Mouse (Mus musculus) left cerebral cortex, adult 2 months (tissue): Measurements from ENCODE around the gene Sox5. TPM values are rescaled to one million over a fixed set of nuclear protein-coding genes. Genes with fewer than 3 reads are reported as not detected.
A peak's percentile ranks its signal among the peaks of the same experiment; 100 is the strongest.

Experiments used
- DNase-seq, 2 experiments: peaks; one replicate each; pipeline ENCODE4 v3.0.0; 2021 to 2022; ENCODE audit warnings: low spot score in 2 of 2, mixed read lengths in 1 of 2; ENCODE audit errors: extremely low spot score in 1 of 2
- H3K27ac ChIP-seq: fragments of 200-600 bp; 2 replicates; pipeline ENCODE4 v1.8.1; 2022
- H3K4me3 ChIP-seq: fragments of 200-600 bp; 2 replicates; pipeline ENCODE4 v1.8.1; 2022
- CTCF ChIP-seq: fragments of 200-600 bp; IDR thresholded peaks from 2 replicates; pipeline ENCODE4 v1.8.1; 2022; ENCODE audit warnings: antibody characterized with exemption, mild to moderate bottlenecking, moderate library complexity
- intact Hi-C: fragments of 180-260 bp; cut with DNase I; formaldehyde crosslinking; loops from one replicate; pipeline ENCODE4 v1.15.1; 2025
- total RNA-seq, 2 experiments: library from RNA; stranded (reverse); gene quantifications; 2 replicates each; pipeline ENCODE4 v1.2.3; 2021

Sox5 gene
- total RNA-seq, 2 experiments from 2014 or later, result 61.5 to 63.3 TPM

DNA sequence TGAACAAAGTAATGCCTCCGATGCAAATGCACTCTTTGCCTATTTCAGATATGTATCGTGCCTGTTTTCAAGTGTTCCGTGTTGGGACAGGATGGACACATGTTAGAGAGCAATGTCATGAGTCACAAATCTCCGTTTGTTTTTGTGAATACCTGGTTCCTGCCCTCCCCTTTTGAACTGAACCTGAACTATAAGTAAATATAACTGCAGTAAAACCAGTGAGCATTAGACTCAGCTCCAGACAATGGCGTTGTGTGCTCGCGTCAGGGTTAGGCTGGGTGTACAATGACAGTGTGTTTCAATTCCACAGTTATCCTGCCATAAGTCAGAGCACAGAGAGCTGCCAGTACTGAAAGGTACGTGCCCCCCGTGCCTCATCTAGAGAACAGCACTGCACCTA, 739.8 kb downstream of the Sox5 start:
- H3K27ac ChIP-seq, result no peak overlapping the region
- no peak for TF ChIP-seq CTCF

GRCm38 (mm10) chr6:144041188-144041587, 740.6 kb downstream of the Sox5 start:
- DNase-seq, result no peak
- no peak for TF ChIP-seq CTCF
- intact Hi-C loops, result no loop called here

More for the DNA sequence above, 739.8 kb downstream of the Sox5 start:
- intact Hi-C loops, result no loop called here
- H3K4me3 ChIP-seq, result no peak overlapping the region
- DNase-seq, result no peak

DNA sequence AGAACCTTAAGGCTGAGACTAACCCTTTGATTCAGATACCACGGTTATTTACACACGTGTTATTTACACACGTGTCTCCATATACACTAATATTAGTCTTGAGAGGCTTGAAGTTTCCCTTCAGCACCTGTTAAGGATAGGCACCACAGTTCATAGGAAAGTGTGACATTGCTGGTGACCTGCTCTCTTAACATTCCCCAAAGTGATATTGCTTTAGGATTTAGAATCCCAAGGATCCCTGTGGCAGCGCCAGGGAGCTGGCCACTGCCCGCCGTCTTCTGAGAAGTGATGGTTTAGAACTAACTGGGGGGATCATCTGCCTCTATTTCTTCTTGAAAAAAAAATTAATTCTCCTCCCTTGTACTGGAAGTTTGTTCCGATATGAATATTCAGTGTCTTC, 741.4 kb downstream of the Sox5 start:
- no peak for TF ChIP-seq CTCF
- Histone ChIP-seq H3K27ac (no peak overlapping the region), H3K4me3 (no peak overlapping the region)
- no peak for DNase-seq
- intact Hi-C loops, result no loop called here

More at GRCm38 (mm10) chr6:144041188-144041587, 740.6 kb downstream of the Sox5 start:
- Histone ChIP-seq H3K4me3 (no peak overlapping the region), H3K27ac (no peak overlapping the region)

- no peak for DNase-seq
- Histone ChIP-seq H3K4me3 (no peak overlapping the region), H3K27ac (no peak overlapping the region)
- intact Hi-C loops, result no loop called here
- no peak for TF ChIP-seq CTCF
These were observed 742.6 kb downstream of the Sox5 start for GRCm38 (mm10) chr6:144039221-144039620.

DNA sequence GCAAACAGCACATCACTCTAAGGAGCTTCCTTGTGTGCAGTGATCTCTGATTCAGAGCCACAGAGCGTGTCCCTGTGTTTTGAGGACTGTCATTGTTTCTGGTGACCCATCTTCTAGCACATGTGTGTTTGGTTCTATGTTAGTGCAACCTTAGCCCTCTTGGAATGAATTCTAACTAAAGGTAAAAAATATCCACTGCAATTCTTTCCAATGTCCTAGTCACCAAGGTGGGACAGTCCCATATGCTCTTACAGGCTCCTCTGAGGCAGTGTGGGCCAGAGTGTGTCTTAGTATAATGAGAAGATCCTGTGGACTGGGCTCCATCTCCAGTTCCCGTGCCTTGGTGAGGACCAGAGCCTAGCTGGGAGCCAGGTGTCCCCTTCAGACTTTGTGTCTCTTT, 748.6 kb downstream of the Sox5 start:
- TF ChIP-seq CTCF, result no peak
- Histone ChIP-seq H3K27ac (no peak overlapping the region), H3K4me3 (no peak overlapping the region)
- intact Hi-C loops, result no loop called here
- no peak for DNase-seq

DNA sequence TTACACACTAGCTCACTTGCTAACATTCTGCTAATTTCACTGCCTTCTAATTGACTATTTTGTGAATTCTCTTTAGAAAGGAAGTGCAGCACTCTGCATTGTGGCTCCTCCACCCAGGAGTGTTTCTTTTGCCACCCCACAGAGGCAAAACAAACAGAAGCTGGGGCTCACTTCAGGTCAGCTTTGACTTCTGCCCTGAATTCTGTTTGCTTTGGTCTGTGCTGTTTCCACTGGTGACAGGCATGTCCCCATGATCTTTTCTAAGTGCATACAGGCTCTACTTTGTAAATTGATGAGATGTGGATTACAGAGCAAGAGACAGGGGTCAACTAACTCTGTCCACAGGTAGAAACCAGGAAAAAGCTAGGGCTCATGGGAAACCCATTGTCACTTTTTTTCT, 764.8 kb downstream of the Sox5 start:
- intact Hi-C loops, result no loop called here
- TF ChIP-seq CTCF, result no peak
- Histone ChIP-seq H3K27ac (no peak overlapping the region), H3K4me3 (no peak overlapping the region)
- DNase-seq, result no peak

DNA sequence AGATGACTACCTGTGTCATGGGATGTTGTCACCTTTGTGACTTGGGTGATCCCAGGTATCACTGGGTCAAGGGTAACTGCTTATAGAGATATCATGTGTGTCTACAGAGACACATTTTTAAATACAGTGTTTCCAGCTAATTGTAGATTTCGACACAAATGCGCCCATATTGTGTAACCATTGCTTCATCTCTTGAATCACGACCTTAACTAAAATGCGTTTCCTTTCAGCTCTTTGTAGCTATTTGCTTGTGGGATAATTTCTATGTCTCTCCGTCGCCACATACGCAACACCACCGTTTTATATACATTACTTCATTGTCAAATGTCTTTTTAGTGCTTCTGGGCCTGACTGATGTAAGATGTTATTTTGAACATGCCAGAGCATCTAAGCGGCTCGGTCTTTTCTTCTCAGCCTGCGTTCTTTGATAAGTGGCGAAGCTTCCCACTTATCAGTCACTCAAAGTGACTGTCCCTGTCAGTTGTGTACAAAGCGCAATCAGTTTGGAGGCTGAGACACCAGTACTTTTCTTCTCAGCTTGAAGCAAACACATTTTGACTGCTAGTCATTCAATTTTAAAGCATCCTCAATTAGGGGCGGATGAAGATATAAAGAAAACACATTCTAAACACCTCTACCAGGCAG, 769.8 kb downstream of the Sox5 start:
- DNase-seq, result no peak
- TF ChIP-seq CTCF, result no peak
- H3K4me3 ChIP-seq, result no peak overlapping the region
- intact Hi-C loops, result no loop called here
- no peak overlapping the region for H3K27ac ChIP-seq

DNA sequence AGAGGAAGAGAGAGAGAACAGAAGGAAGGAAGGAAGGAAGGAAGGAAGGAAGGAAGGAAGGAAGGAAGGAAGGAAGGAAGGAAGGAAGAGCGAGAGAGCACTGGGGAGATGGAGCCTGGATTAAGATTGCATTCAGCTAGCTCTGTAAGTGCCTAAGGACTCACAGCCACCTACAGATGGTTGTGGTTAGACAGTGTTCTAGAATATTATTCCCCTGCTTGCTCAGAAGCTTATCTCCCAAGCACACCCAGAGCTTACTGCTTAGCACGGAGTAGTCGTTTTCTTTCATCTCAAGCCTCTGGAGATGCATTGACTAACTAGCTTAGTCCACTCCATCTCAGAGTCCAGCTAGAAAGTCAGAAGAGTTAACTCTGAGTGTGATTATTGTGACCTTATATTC, 770.8 kb downstream of the Sox5 start:
- Histone ChIP-seq H3K4me3 (no peak overlapping the region), H3K27ac (no peak overlapping the region)
- intact Hi-C loops, result no loop called here
- no peak for TF ChIP-seq CTCF
- no peak for DNase-seq

GRCm38 (mm10) chr6:144010285-144010684, 771.5 kb downstream of the Sox5 start:
- intact Hi-C loops, result no loop called here
- H3K4me3 ChIP-seq, result no peak overlapping the region
- no peak for DNase-seq
- no peak for TF ChIP-seq CTCF
- no peak overlapping the region for H3K27ac ChIP-seq

- intact Hi-C loops, result no loop called here
- no peak for DNase-seq
These were observed 776.6 kb downstream of the Sox5 start for GRCm38 (mm10) chr6:144005132-144005531.

DNA sequence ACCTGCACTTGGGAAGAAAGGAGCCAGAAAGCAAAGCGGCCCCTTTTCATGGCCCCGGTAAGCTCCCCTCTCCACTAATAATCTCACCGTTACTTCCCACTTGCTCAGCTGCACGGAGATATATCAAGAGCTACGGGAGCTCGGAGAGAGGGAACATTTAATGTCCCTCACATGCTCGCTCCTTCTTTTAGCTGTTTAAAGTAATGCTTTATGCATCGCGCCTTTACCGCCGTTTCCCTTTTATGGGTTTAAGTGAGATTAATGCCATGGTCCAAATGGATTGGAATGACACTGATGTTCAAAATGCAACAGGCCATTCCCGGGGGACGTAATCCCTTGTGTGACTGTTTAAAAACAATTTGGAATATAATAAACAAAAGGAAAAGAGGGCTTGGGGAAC, 783.6 kb downstream of the Sox5 start:
- intact Hi-C loops, result no loop called here
- no peak for TF ChIP-seq CTCF
- H3K4me3 ChIP-seq, result no peak overlapping the region
- DNase-seq, result no peak
- H3K27ac ChIP-seq, result no peak overlapping the region

More at GRCm38 (mm10) chr6:144005132-144005531, 776.6 kb downstream of the Sox5 start:
- H3K4me3 ChIP-seq, result no peak overlapping the region
- no peak overlapping the region for H3K27ac ChIP-seq
- TF ChIP-seq CTCF, result peak; percentile 18

DNA sequence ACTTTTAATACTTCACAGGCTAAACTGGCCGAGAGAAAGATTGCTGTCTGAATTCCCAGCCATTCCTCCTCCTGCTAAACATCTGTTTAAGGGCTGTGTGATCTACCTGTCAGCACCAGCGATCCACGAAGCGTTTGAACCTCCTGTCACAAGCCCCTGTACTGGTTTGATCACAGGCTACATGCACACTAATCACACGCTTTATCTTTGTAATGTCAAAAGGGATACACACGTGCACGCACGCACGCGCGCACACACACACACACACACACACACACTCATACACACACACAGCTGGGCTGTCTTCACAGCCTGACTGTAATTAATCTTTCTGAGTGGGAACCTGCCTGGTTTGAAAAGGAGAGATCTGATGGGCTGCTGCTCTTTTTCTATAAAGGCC, 784.2 kb downstream of the Sox5 start:
- Histone ChIP-seq H3K27ac (no peak overlapping the region), H3K4me3 (no peak overlapping the region)
- intact Hi-C loops, result no loop called here
- TF ChIP-seq CTCF, result no peak
- no peak for DNase-seq

- intact Hi-C loops, result no loop called here
- TF ChIP-seq CTCF, result no peak
- no peak overlapping the region for H3K27ac ChIP-seq
- no peak overlapping the region for H3K4me3 ChIP-seq
- no peak for DNase-seq
These were observed 786.7 kb downstream of the Sox5 start for GRCm38 (mm10) chr6:143995046-143995445.

- Histone ChIP-seq H3K27ac (no peak overlapping the region), H3K4me3 (no peak overlapping the region)
- intact Hi-C loops, result no loop called here
- DNase-seq, result no peak
- no peak for TF ChIP-seq CTCF
These were observed 794.2 kb downstream of the Sox5 start for GRCm38 (mm10) chr6:143987548-143987947.
